Mouse (Mus musculus): ENCODE data around the gene Pdcl2. TPM values are rescaled to one million over a fixed set of nuclear protein-coding genes. Genes with fewer than 3 reads are reported as not detected.

The Pdcl2 gene
- polyA plus RNA-seq, 1 experiment, result not detected

GRCm38 (mm10) chr5:76274977-76275376, 56.0 kb downstream of the Pdcl2 start:
- H3K4me3 ChIP-seq (replicated peaks; ENCODE audit: extremely low read depth, low read depth, low read length), result no peak overlapping the region
- TF ChIP-seq CTCF (IDR thresholded peaks at IDR 0.05; ENCODE audit: insufficient read depth, low read length) (no peak), POLR2A (IDR thresholded peaks at IDR 0.05; ENCODE audit: borderline replicate concordance, extremely low read depth, low read depth, low read length) (no peak)
- WGBS, result 51% methylated on average over 4 of the region's 4 CpGs
- H3K4me1 ChIP-seq (ENCODE audit: control insufficient read depth, insufficient read depth, low read length), result no peaks in the 10 kb centered on the region
- no peak for DNase-seq

Other genes starting within 250 kb of the Pdcl2 start
- gene Srd5a3, start 190.9 kb downstream of the Pdcl2 start, polyA plus RNA-seq (2012; rRNA removed), result 160 and 211 TPM in 2 replicates
- gene Tmem165, start 147.3 kb downstream of the Pdcl2 start, polyA plus RNA-seq (2012; rRNA removed), result 69.2 and 84.5 TPM in 2 replicates
- 13.5 and 16.8 TPM in 2 replicates for gene Clock, start 26.4 kb downstream of the Pdcl2 start, polyA plus RNA-seq (2012; rRNA removed)
- 2.9 TPM in 1 of 2 replicates, not detected in the other for gene Nmu, start 32.6 kb upstream of the Pdcl2 start, polyA plus RNA-seq (2012; rRNA removed)
- gene Gm7271, start 152.9 kb upstream of the Pdcl2 start, polyA plus RNA-seq (2012; rRNA removed), result not detected in 2 replicates
- gene Exoc1, start 198.2 kb upstream of the Pdcl2 start, polyA plus RNA-seq (2012; rRNA removed), result 16.1 and 26.3 TPM in 2 replicates